Mouse (Mus musculus) monocyte, adult 2 months (primary cell): ENCODE data around the gene Naa10.

Experiments
- DNase-seq, 2 experiments: peaks; one replicate each; pipeline ENCODE4 v3.0.0; 2022; ENCODE audit warnings: low spot score in 2 of 2, low read depth in 1 of 2

The Naa10 gene

DNA sequence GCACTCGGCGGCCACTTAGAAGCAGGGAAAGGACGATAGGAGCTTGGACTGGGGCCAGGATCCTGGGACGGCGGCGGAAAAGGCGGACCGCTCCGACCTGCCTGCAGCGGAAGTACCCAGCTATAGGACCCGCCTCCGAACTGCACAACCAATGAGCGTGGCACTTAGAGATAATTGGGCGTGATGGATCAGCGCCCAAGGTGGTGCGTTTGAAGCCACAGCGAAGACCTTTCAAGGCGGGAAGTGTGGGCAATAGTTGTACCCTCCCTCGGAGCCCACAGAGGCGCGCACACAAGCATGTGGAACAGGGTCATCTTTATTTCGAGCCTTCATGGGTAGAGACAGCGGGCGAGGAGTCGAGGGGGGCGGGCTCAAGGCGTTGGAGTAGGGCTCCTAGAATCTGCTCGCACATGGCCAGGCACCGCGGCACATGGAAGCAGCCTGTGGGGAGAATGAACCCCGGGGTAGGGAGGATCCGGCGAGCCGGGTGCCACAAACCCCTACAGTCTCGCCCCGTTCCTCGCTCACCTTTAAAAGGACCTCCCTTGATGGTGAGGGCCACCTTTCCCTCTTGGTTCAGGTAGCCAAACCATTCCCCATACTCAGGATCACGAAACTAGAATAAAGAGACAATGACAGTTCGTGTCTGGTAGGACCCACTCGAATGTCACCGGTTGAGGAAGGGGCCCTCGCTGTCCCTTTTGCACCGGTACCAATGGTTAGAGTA lies at the start of gene Naa10, which contains the start of gene Arhgap4:
Naa10 (minus strand) TSS at position 122 of the 727 bp plus-strand sequence.
Arhgap4 (minus strand) TSS at position 48 of the 727 bp plus-strand sequence.
- peak; percentile 48 to 58 for DNase-seq

DNA sequence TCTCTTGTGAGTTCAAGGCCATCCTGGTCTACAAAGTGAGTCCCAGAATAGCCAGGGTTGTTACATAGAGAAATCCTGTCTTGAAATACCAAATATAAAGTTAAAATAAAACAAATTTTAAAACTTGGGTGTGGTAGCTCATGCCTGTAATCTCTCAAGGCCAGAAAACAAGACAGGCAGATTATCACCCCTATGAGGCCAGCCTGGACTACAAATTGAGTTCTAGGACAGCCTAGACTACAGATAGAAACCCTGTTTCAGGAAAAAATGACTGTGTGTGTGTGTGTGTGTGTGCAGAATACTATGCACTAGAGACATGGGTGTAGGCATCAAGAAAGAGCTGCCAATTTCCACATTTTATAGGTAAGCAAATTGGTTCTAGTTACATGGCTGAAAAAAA lies 49.0 kb upstream of the Naa10 start:
- DNase-seq, result no peak

DNA sequence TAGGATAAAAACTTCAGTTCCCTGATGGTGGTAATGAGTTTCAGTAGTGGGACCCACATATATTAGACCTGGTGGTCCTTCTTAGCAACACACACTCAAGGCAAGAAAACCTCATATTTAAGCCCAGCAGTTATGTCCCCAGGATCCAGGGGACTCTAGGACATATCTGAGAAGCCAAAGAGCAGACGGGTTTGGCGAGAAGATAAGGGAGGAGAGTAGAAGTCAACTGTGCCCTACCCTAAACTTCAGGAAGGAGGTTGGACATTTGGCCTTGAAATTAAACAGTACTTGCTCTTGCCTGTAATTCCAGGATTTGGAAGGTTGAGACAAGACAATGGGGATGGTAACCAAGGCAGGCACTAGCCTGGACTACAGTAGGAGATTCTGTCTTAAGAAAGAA lies 48.0 kb upstream of the Naa10 start:
- no peak for DNase-seq

DNA sequence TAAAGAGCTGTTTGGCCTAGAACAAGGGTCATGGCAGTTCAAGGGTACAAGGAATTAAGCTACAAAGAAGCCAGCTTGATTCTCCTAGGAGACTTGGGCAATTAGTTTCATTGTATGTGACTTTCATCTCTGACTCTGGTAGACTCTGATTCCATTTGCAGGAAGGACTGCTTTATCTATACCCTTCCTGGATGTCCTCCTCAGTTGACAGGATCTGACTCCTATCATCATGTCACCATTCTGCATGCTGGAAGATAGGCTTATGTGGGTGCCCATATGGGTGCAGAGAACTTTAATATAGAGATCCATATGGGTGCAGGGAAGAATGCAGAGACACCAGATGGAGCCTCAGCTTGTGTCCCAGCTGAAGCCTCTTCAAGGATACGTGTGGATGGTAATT lies 47.4 kb upstream of the Naa10 start:
- DNase-seq, result no peak

DNA sequence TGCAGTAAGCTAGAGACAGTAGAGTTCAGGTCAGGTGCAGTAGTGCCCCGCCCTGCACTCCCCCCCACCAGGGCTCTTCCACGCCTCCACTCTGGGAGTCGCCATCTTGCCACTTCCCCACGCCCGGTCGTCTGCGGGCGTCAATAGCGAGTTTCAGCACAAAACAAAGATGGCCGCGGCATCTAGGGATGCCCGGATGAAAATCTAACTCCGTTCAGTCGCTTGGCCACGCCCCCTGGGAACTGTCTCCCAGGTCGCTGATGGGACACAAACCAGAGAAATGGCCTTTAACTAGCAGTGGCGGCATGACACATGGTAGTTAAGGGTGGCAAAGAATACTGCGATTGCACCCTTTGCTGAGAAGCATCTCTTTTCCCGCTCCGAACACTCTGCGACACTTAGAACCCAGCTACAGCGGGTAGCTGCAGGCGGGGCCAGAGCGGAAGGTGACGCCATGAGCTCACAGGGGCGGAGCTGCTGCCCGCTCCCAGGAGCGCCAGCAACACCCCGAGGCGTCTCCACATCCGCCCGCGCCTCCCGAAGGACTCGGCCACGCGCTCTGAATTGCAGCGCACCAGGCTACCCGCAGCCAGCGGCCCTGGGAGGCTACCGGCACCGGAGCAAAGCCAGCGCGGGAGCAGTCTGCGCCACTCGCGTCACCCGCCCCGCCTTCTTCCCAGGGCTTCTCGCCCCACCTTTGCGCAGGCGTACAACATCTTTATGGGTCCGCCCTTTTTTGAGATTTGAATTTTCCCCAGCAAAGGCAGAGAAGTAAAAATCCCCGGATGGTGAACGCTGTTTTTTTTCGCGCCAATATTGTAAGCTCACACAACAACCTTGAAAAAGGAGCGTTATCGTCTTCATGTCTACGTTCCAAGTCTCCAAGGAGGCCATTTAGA lies 45.7 kb upstream of the Naa10 start:
- peak; percentile 71 to 84 for DNase-seq

GRCm38 (mm10) chrX:73966248-73967176 lies 44.8 kb upstream of the Naa10 start, which contains the start of gene Hcfc1:
TSS of gene Hcfc1 (minus strand) at chrX:73966357.
- peak; percentile 72 to 83 for DNase-seq

GRCm38 (mm10) chrX:73965307-73965706 lies 43.6 kb upstream of the Naa10 start:
- DNase-seq, result no peak

GRCm38 (mm10) chrX:73964363-73964762 lies 42.6 kb upstream of the Naa10 start:
- DNase-seq, result peak; percentile 19 to 31

DNA sequence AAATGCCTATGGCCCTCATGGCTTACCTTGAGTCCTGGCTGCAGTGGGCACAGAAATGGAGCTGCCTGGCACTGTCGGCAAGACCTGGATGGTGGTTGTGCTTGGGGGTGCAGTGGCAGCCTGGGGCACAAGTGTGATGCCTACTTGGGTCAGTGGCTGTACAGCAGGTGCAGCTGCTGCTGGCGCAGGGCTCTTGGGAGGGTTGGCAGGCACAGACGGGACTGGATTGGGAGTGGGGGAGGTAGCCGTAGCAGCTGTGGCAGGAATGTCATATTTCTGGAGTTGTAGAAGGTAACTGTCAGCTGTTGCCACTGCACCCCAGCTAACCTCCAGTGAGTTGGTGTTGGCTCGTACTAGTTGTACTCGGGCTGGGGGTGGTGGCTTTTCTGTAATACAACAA lies 33.2 kb upstream of the Naa10 start:
- no peak for DNase-seq

DNA sequence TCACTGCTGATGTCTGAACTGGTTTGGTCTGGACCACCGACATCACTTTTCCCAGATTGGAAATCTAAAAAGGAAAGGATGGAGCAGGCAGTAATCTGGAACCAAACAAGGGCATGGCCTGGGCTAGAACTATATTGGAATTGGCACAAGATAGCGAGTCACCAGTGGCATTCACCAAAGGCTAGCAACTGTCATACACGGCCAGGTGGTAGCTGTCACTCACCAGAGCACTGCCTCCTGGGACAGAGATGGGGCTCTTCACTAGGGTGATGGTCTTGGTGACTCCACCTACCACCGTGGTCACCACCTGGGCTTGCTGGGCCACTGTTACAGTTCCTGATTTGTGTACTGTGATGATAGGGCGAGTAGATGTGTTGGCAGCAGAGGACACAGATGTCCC lies 30.9 kb upstream of the Naa10 start:
- DNase-seq, result no peak

DNA sequence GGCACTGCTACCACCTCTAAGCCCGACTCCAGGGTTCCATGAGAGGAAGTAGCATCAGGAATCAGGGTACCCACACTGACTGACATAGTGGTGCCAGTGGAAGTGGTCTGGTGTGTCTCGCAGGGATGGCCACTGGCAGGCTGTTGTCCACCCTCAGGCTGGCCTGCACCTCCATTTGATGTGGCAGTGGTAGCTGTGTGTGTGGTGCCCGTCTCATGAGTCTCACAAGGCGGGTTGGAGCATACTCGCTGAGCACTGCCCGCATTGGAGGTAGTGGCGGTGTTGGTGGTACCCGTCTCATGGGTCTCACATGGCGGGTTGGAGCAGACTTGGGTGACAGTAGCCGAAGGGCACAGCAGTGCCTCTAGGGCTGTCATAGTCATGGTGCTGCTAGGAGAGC lies 27.6 kb upstream of the Naa10 start:
- DNase-seq, result no peak

DNA sequence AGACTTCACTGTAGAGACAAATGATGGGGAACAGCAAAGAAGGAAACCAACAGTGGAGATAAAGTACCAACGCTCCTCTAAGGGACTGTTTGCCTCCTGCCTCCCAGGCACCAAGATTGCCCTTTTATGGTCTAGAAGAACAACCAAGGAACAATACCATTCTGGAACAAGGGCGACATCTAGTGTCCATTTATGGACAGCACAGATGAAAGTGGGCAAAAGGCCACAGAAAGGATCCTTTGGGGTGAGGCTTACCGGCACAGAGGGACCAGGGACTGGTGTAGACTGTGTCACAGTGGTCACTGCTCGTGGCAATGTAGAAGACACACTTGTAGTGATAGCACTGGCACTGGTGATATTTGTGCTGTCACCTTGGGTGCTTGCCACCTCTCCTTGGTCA lies 26.9 kb upstream of the Naa10 start:
- peak; percentile 13 to 32 for DNase-seq

DNA sequence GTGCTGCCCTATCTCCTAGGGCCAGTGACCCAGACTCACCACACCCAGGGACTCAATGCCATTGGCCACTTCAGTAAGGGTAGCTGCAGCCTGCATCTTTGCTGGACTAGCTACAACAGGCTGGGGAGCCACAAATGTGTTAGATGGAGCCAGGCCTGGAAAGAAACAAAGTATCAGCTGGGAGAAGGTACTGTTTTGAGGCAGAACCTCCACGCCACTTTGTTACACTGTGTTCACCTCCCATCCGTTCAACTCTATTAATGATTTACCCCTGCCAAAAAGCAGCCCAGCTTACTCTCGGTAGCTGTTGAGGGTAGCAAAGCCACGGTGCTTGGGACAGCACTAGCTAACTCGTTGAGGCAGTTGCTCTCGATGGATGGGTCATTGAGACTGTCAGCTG lies 25.2 kb upstream of the Naa10 start:
- DNase-seq, result no peak

GRCm38 (mm10) chrX:73942294-73942693 lies 20.6 kb upstream of the Naa10 start:
- DNase-seq, result no peak

DNA sequence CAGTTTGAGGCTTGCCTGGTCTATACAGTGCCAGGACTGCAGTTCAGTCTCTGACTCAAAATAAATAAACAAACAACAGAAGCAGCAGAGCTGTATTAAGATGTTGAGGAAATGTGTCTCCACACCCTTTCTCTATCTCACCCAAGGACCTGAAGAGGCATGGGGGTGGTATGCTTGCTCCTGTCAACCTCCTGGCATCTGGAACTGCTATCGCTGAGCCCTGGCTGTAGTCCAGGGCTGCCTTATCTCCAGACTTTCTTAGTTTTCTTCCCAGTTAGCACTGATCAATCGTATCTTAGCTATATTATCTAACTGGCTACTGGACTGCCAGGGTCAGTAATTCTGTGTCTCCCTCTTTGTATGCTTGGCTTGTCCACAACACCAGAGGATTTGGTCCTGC lies 20.1 kb upstream of the Naa10 start:
- no peak for DNase-seq

GRCm38 (mm10) chrX:73931871-73932270 lies 10.1 kb upstream of the Naa10 start:
- DNase-seq, result no peak

GRCm38 (mm10) chrX:73930402-73931062 lies 8.8 kb upstream of the Naa10 start, which contains the start of gene Renbp:
TSS of gene Renbp (minus strand) at chrX:73930850.
- DNase-seq, result peak; percentile 18 to 53

GRCm38 (mm10) chrX:73922550-73922882 lies 772 bp upstream of the Naa10 start:
- no peak for DNase-seq

GRCm38 (mm10) chrX:73921285-73921822 lies 390 bp downstream of the Naa10 start:
- DNase-seq, result no peak

DNA sequence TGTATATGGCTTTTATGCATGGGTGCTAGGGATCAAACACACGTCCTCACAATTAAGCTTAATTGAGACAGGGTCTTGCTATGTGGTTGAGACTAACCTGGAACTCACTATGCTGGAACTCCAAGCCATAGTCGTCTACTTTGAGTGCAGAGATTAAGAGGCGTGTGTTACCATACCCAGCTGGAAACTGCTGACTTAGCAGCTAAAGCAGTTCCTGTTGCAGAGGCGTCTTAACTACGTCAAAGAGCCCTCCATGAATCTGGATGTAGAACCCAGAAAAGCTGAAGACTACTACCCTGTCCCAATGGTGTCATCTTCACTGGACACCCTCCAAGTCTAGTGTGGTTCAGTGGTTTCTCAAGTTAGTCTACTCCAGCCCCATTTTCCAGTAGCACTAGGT lies 3.1 kb downstream of the Naa10 start:
- DNase-seq, result no peak
